21 mouse cellular contexts compared by ENCODE assay signal in the genomic region with DNA sequence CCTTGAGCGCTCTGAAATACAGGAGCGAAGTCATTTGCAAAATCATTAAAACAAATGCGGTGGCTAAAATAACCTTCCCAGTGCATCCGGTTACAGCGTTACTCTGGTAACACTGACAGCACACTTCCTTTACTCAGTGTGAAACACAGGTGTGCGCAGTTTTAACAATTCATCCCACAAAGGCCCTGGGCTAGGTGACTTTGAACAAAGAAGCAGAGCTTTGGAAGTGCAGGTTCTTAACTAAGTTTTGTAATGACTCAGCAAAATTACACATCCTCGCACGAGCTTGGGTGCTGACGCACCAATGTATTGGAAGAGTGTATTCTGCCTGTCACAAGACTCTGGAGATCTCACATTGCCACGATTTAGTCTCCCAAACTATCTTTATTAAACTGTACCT. TPM values are rescaled to one million over a fixed set of nuclear protein-coding genes. Genes with fewer than 3 reads are reported as not detected.
A peak's percentile ranks its signal among the peaks of the same experiment; 100 is the strongest.
DNase-seq lines count a peak whose midpoint lies in the region; ATAC-seq and TF ChIP-seq lines count a peak whose summit lies in the region.
"Had no signal": no experiment of that assay in that cellular context is flagged by ENCODE, and none has a peak within 500 bp of the region (broad histone marks: within the 10 kb centered on the region; RNA-seq: fewer than 3 reads in every experiment).

No protein-coding gene starts in this region.

- no peaks in the 10 kb centered on the region for H3K4me1 ChIP-seq in thymus, adult 2 months (replicated peaks; ENCODE audit: control insufficient read depth, insufficient read depth, low read length)
- H3K4me1 ChIP-seq: embryonic facial prominence, embryonic 13.5 days had no signal

- H3K36me3 ChIP-seq in thymus, adult 2 months (ENCODE audit: control insufficient read depth, insufficient read depth, low read length): no peaks in the 10 kb centered on the region
- H3K36me3 ChIP-seq: embryonic facial prominence, embryonic 13.5 days had no signal

- peak; percentile 32 for ATAC-seq in inflammation-experienced regulatory T-cells, adult 6 months
- ATAC-seq: CD4-positive, CD25-positive, alpha-beta regulatory T cell, adult 4 months had no signal

- TF ChIP-seq POLR2A in thymus, adult 2 months (IDR thresholded peaks at IDR 0.05; ENCODE audit: control insufficient read depth, extremely low read depth, insufficient read depth, low read length, poor library complexity): no peak

- H3K27me3 ChIP-seq in thymus, adult 2 months (ENCODE audit: control insufficient read depth, insufficient read depth, low read length): no peaks in the 10 kb centered on the region
- H3K27me3 ChIP-seq: embryonic facial prominence, embryonic 13.5 days had no signal

- no peak for TF ChIP-seq CTCF in thymus, adult 2 months (IDR thresholded peaks at IDR 0.05; ENCODE audit: borderline replicate concordance, control insufficient read depth, extremely low read depth, insufficient read depth, low read length, poor library complexity)
- no peak for TF ChIP-seq CTCF in left cerebral cortex, adult 2 months (IDR thresholded peaks at IDR 0.05)

- no peak overlapping the region for H3K27ac ChIP-seq in thymus, adult 2 months (ENCODE audit: control insufficient read depth, insufficient read depth, low read length)
- no peak overlapping the region for H3K27ac ChIP-seq in left cerebral cortex, adult 2 months
- H3K27ac ChIP-seq: embryonic facial prominence, embryonic 13.5 days; hindbrain, embryonic 14.5 days; macrophage had no signal

- DNase-seq in thymus, postnatal 0 days (ENCODE audit: low spot score): peak; percentile 2
- DNase-seq in thymus, adult 2 months: no peak
- DNase-seq in T-cell, adult 2 months (ENCODE audit: low spot score): peak; percentile 1
- DNase-seq in naive thymus-derived CD4-positive, alpha-beta T cell, adult 2 months (ENCODE audit: low read depth): peak; percentile 15
- DNase-seq in cerebellum, adult 18-20 months: no peak
- no peak for DNase-seq in adrenal gland, adult 2 months
- DNase-seq in left cerebral cortex, adult 2 months (ENCODE audit: extremely low spot score in 1 of 2, low spot score in 2 of 2): no peak
- DNase-seq: cerebellum, postnatal 25 days; gastrocnemius, postnatal 36 days; kidney, adult 9 months; spleen, adult 18-20 months had no signal

- H3K4me3 ChIP-seq in thymus, adult 2 months (ENCODE audit: control insufficient read depth, insufficient read depth, low read length): no peak overlapping the region
- no peak overlapping the region for H3K4me3 ChIP-seq in left cerebral cortex, adult 2 months
- H3K4me3 ChIP-seq: embryonic facial prominence, embryonic 13.5 days had no signal

- intact Hi-C loops in left cerebral cortex, adult 2 months (cut with DNase I): no loop called here

- 11% methylated on average over 10 of the region's 10 CpGs for WGBS in thymus, adult 2 months

RNA-seq across cellular contexts. Expression of a gene that starts 2.7 kb away (rescaled TPM):
- polyA plus RNA-seq in thymus, postnatal 0 days (2015; fragmentation: Nextera tagmentation; extraction: Ambion mirVana): not detected in 2 replicates
- not detected in 2 replicates for polyA plus RNA-seq in thymus, adult 2 months (2012; rRNA removed)
- 1 to 10 TPM in 1 of 3 experiments, not detected in 2; 1.1 TPM for polyA plus RNA-seq in inflammation-experienced regulatory T-cells, adult 6 months (2017; shearing (Covaris generic))
- not detected for total RNA-seq in adrenal gland, adult 2 months (2021)
- not detected in 2 replicates for polyA plus RNA-seq in adrenal gland, adult 2 months (2012; rRNA removed)
- total RNA-seq in left cerebral cortex, adult 2 months (2021): not detected
- total RNA-seq: adrenal gland, postnatal 4 days; gastrocnemius, postnatal 36 days; left cerebral cortex, postnatal 14 days; liver, adult 2 months had no signal
- polyA plus RNA-seq: embryonic facial prominence, embryonic 13.5 days; heart, embryonic 16.5 days; hindbrain, embryonic 14.5 days; liver, adult 2 months; macrophage; neural tube, embryonic 14.5 days had no signal

RNA-seq across cellular contexts. Expression of a gene that starts 18.6 kb away (rescaled TPM):
- 0.69 and 0.78 TPM in 2 replicates for polyA plus RNA-seq in thymus, postnatal 0 days (2015; fragmentation: Nextera tagmentation; extraction: Ambion mirVana)
- polyA plus RNA-seq in thymus, adult 2 months (2012; rRNA removed): 1.6 and 2.2 TPM in 2 replicates
- 1 to 10 TPM in 2 of 3 experiments, under 1 TPM in 1; 0.95 to 1.5 (median 1.2) TPM for polyA plus RNA-seq in inflammation-experienced regulatory T-cells, adult 6 months (2017; shearing (Covaris generic))
- 1 to 10 TPM; 1.7 to 1.9 TPM for total RNA-seq in adrenal gland, adult 2 months (2021)
- 0.62 and 0.66 TPM in 2 replicates for polyA plus RNA-seq in adrenal gland, adult 2 months (2012; rRNA removed)
- 10 to 100 TPM; 15.2 to 16.6 TPM for total RNA-seq in left cerebral cortex, adult 2 months (2021)

RNA-seq across cellular contexts. Expression of a gene that starts 29.6 kb away (rescaled TPM):
- not detected in 2 replicates for polyA plus RNA-seq in thymus, postnatal 0 days (2015; fragmentation: Nextera tagmentation; extraction: Ambion mirVana)
- polyA plus RNA-seq in thymus, adult 2 months (2012; rRNA removed): 0.42 and 0.57 TPM in 2 replicates
- polyA plus RNA-seq in inflammation-experienced regulatory T-cells, adult 6 months (2017; shearing (Covaris generic)): not detected
- total RNA-seq in adrenal gland, adult 2 months (2021): not detected
- 0.31 TPM in 1 of 2 replicates, not detected in the other for polyA plus RNA-seq in adrenal gland, adult 2 months (2012; rRNA removed)
- not detected for total RNA-seq in left cerebral cortex, adult 2 months (2021)
- total RNA-seq: gastrocnemius, postnatal 36 days; left cerebral cortex, postnatal 14 days had no signal
- polyA plus RNA-seq: embryonic facial prominence, embryonic 13.5 days; heart, embryonic 16.5 days; hindbrain, embryonic 14.5 days; liver, adult 2 months; macrophage; neural tube, embryonic 14.5 days had no signal

RNA-seq across cellular contexts. Expression of a gene that starts 54.3 kb away (rescaled TPM):
- polyA plus RNA-seq in thymus, postnatal 0 days (2015; fragmentation: Nextera tagmentation; extraction: Ambion mirVana): 0.37 and 0.88 TPM in 2 replicates
- polyA plus RNA-seq in thymus, adult 2 months (2012; rRNA removed): 0.31 and 0.36 TPM in 2 replicates
- 1 to 10 TPM in 2 of 3 experiments, under 1 TPM in 1; 0.83 to 1.5 (median 1.2) TPM for polyA plus RNA-seq in inflammation-experienced regulatory T-cells, adult 6 months (2017; shearing (Covaris generic))
- total RNA-seq in adrenal gland, adult 2 months (2021): 1 to 10 TPM; 2.4 TPM
- 1.9 and 2.1 TPM in 2 replicates for polyA plus RNA-seq in adrenal gland, adult 2 months (2012; rRNA removed)
- 1 to 10 TPM; 6.8 to 7.8 TPM for total RNA-seq in left cerebral cortex, adult 2 months (2021)
- polyA plus RNA-seq: liver, adult 2 months; macrophage had no signal

Comparison
In these comparisons a context has a peak if more than half of its experiments do, and no peak if none do; other contexts are left out.
1. DNase-seq: peak in thymus, postnatal 0 days (single experiment), T-cell, adult 2 months (single experiment) and naive thymus-derived CD4-positive, alpha-beta T cell, adult 2 months (single experiment); none in thymus, adult 2 months (single experiment), cerebellum, adult 18-20 months (0 of 2), adrenal gland, adult 2 months (single experiment) and left cerebral cortex, adult 2 months (0 of 2).